Mouse (Mus musculus) ES-E14 (cell line): ENCODE measurements around the gene Zfp512b. TPM values are rescaled to one million over a fixed set of nuclear protein-coding genes. Genes with fewer than 3 reads are reported as not detected.
A peak's percentile ranks its signal among the peaks of the same experiment; 100 is the strongest.

Experiments
- DNase-seq: peaks from one replicate; pipeline ENCODE4 v3.0.0-alpha.2; 2013; ENCODE audit warnings: low read depth, low spot score
- H3K27ac ChIP-seq: 2 replicates; pipeline ENCODE4 v1.5.1; 2012; ENCODE audit warnings: low read depth, mild to moderate bottlenecking, low read length, moderate library complexity, mixed read lengths; ENCODE audit not compliant: poor library complexity, insufficient read depth, severe bottlenecking
- H3K36me3 ChIP-seq: 2 replicates; pipeline ENCODE4 v1.6.1; 2012; ENCODE audit warnings: mild to moderate bottlenecking, low read length, moderate library complexity, mixed read lengths; ENCODE audit not compliant: control insufficient read depth, poor library complexity, insufficient read depth, severe bottlenecking
- H3K4me1 ChIP-seq, 2 experiments: fragments of 150-350 bp in 1 of 2; sonication (generic) in 1 of 2; 2 replicates each; pipeline ENCODE4 v1.6.1; 2012; ENCODE audit warnings: low read length in 2 of 2, mild to moderate bottlenecking in 1 of 2, mixed read lengths in 1 of 2; ENCODE audit not compliant: control insufficient read depth in 2 of 2, insufficient read depth in 2 of 2, poor library complexity in 1 of 2
- H3K4me3 ChIP-seq, 2 experiments: fragments of 150-350 bp in 1 of 2; sonication (generic) in 1 of 2; 2 replicates each; pipeline ENCODE4 v1.5.1; 2012; ENCODE audit warnings: low read length in 2 of 2, low read depth in 1 of 2, mild to moderate bottlenecking in 1 of 2, mixed read lengths in 1 of 2; ENCODE audit not compliant: insufficient read depth in 1 of 2, poor library complexity in 1 of 2, severe bottlenecking in 1 of 2
- H3K9ac ChIP-seq: 2 replicates; pipeline ENCODE4 v1.6.1; 2012; ENCODE audit warnings: low read depth, mild to moderate bottlenecking, low read length, mixed read lengths; ENCODE audit not compliant: poor library complexity, insufficient read depth, severe bottlenecking
- H3K9me3 ChIP-seq: fragments of 150-350 bp; sonication (generic); 2 replicates; pipeline ENCODE4 v1.6.1; 2012; ENCODE audit warnings: low read depth, mild to moderate bottlenecking, low read length; ENCODE audit not compliant: control insufficient read depth, insufficient read depth
- CHD2 ChIP-seq: IDR thresholded peaks from 2 replicates; pipeline ENCODE4 v1.6.1; 2014; ENCODE audit warnings: mild to moderate bottlenecking, low read depth, low read length, inconsistent platforms
- HCFC1 ChIP-seq: IDR thresholded peaks from 2 replicates; pipeline ENCODE4 v1.6.1; 2012; ENCODE audit warnings: low read length, inconsistent platforms, borderline replicate concordance; ENCODE audit not compliant: insufficient read depth
- MAFK ChIP-seq: IDR thresholded peaks from 2 replicates; pipeline ENCODE4 v1.6.1; 2014; ENCODE audit warnings: mild to moderate bottlenecking, low read depth, low read length, inconsistent platforms; ENCODE audit not compliant: insufficient read depth
- ZC3H11A ChIP-seq: IDR thresholded peaks from 2 replicates; pipeline ENCODE4 v1.6.1; 2012; ENCODE audit warnings: low read depth, mild to moderate bottlenecking, inconsistent platforms, low read length, borderline replicate concordance
- ZNF384 ChIP-seq: IDR thresholded peaks from 2 replicates; pipeline ENCODE4 v1.6.1; 2012; ENCODE audit warnings: low read depth, low read length, inconsistent platforms
- in situ Hi-C, 2 experiments: fragments of 600-800 bp; cut with MboI; formaldehyde crosslinking; loops; one replicate each; pipeline ENCODE4 v1.15.1; 2025; ENCODE audit warnings: low sequenced_read_pairs in 2 of 2, inconsistent platforms in 1 of 2; ENCODE audit not compliant: unreplicated experiment in 2 of 2
- total RNA-seq: library from RNA; depleted of rRNA; stranded (reverse); fragments of 300-350 nt; gene quantifications from 2 replicates; pipeline ENCODE4 v1.2.3, GENCODE M21; 2012

Gene Zfp512b
- total RNA-seq, 1 experiment = 38.2 TPM

DNA sequence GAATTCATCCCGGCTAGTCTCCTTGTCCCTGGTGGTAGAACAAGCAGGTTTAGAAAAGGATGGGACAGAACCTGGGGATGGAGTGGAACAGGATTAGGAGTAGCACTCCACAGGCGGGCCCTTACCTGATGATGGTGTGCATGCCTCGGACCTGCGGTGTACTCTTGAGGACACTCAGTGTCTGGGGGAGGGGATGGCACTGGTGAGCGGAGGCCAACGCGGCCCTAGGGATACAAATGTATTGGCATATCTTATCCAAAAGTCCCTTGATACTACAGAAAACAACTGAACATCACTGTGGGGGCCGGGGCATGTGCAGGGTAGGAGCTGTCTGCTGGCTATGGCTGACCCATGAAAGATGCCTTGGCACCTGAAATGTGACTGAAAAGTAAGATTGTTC, 22.2 kb downstream of the Zfp512b start:
- Histone ChIP-seq H3K9me3 (no peaks in the 10 kb centered on the region), H3K36me3 (no peaks in the 10 kb centered on the region; the same call in 1 of the 2 replicates), H3K9ac (no peak overlapping the region), H3K27ac (no peak overlapping the region), H3K4me3 (no peak overlapping the region), H3K4me1 (peaks cover 0 to 3% of the 10 kb centered on the region in 2 experiments; a peak in 1 of 4 replicates)
- in situ Hi-C loops = no loop called here
- DNase-seq = no peak
- TF ChIP-seq ZNF384 (no peak), MAFK (no peak), CHD2 (no peak), HCFC1 (no peak), ZC3H11A (no peak)

DNA sequence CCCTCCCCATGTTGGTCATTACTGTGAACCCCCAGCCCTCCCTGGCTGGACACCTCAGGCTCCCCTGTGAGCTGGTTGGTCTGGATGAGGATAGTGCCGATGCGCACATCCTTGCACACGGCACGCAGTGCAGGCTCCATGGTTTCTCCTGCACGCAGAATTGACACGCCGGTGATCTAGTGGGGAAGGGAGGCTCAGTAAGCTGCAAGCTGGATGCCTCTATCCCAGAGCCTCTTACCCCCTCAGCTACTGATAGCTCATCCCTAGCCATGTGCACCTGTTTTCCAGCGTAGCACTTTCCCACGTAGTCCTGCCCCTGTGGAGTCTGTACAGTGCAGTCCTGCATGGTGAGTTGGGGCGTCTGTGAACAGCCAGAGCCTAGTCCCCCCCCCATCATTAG, 22.7 kb downstream of the Zfp512b start:
- Histone ChIP-seq H3K4me3 (no peak overlapping the region), H3K9ac (no peak overlapping the region), H3K9me3 (no peaks in the 10 kb centered on the region), H3K27ac (no peak overlapping the region), H3K4me1 (peaks cover 0 to 3% of the 10 kb centered on the region in 2 experiments; a peak in 1 of 4 replicates), H3K36me3 (no peaks in the 10 kb centered on the region; the same call in 1 of the 2 replicates)
- TF ChIP-seq MAFK = no peak
- TF ChIP-seq HCFC1 = no peak
- no peak for TF ChIP-seq ZNF384
- TF ChIP-seq ZC3H11A = no peak
- no peak for TF ChIP-seq CHD2
- in situ Hi-C loops = no loop called here
- DNase-seq = no peak

DNA sequence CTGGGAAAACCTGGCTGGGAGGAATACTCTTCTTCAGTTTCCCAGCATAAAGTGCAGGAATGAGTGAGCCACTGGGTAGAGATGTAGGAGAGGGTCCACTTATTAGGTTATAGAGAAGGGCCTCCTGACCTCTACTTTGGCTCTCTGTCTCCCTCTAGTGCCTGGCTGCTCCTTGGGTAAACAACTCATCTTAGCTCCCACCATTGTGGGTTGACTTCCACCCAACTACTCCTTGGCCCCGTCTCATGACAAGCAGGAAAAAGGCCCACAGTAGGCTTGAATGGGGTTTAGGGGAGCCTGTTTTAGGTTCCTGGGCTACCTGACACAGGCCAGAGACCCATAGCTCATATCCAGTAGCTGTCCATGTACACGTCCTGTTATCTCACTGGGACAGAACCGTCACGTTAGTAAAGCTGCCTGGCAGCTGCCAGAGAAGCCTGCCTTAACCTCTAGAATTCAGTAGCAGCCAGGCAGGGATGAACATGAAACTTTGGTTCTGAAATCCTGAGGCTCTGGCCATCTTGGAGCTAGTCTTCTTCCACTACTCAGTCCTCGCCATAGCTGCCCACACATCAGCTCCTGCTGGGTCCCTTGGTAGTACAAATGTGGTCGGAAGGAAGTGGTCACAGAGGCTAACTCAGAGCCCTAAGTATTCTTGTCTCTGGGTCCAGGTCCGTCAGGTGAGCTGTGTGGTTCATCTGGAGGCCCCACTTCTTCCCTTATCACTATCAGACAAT, 24.2 kb downstream of the Zfp512b start:
- Histone ChIP-seq H3K9ac (no peak overlapping the region), H3K4me3 (no peak overlapping the region), H3K9me3 (no peaks in the 10 kb centered on the region), H3K36me3 (no peaks in the 10 kb centered on the region; the same call in 1 of the 2 replicates), H3K27ac (no peak overlapping the region), H3K4me1 (peaks cover 0 to 3% of the 10 kb centered on the region in 2 experiments; a peak in 1 of 4 replicates)
- in situ Hi-C loops = no loop called here
- TF ChIP-seq ZNF384 = no peak
- TF ChIP-seq ZC3H11A = no peak; the same call in 1 of the 2 replicates
- TF ChIP-seq HCFC1 = no peak
- TF ChIP-seq CHD2 = no peak
- DNase-seq = peak; percentile 29

DNA sequence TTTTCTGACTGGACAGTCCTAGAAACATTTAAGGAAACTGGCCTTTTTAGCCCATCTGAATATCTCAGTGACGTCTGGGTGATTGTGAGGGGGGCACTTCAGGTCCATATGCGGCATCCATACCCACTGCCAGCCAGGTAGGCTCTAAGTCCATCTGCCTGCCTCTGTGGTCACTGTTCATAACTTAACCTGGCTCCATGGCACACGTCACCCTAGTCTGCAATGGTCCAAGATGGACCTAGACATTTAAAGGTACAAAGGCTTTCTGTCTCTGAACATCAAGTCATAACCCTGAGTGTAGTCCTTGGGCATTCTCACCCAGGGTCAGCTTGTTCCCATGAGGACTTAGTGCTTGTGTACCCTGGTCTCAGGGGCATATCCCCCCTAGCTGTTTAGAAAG, 25.3 kb downstream of the Zfp512b start:
- no peaks in the 10 kb centered on the region; the same call in 1 of the 2 replicates for H3K36me3 ChIP-seq
- no peak overlapping the region for H3K4me3 ChIP-seq
- in situ Hi-C loops = no loop called here

More for the DNA sequence above, 25.3 kb downstream of the Zfp512b start:
- Histone ChIP-seq H3K4me1 (peaks cover 0 to 3% of the 10 kb centered on the region in 2 experiments; a peak in 1 of 4 replicates), H3K9ac (no peak overlapping the region), H3K9me3 (no peaks in the 10 kb centered on the region), H3K27ac (no peak overlapping the region)
- no peak for DNase-seq
- TF ChIP-seq ZNF384 (no peak), HCFC1 (no peak), MAFK (no peak), ZC3H11A (no peak), CHD2 (no peak)
